Mouse (Mus musculus) cortical plate, adult 2 months (tissue): ENCODE measurements around the gene Adh6a.

Experiments used
- CTCF ChIP-seq: fragments of 200-500 bp; IDR thresholded peaks from 2 replicates; pipeline ENCODE4 v1.5.1; 2011; ENCODE audit warnings: mild to moderate bottlenecking, control low read depth, low read length; ENCODE audit not compliant: insufficient read depth; ENCODE audit errors: extremely low read depth
- POLR2A ChIP-seq: fragments of 200-500 bp; IDR thresholded peaks from 2 replicates; pipeline ENCODE4 v1.6.1; 2011; ENCODE audit warnings: mild to moderate bottlenecking, low read length, control low read depth; ENCODE audit not compliant: insufficient read depth; ENCODE audit errors: extremely low read depth

DNA sequence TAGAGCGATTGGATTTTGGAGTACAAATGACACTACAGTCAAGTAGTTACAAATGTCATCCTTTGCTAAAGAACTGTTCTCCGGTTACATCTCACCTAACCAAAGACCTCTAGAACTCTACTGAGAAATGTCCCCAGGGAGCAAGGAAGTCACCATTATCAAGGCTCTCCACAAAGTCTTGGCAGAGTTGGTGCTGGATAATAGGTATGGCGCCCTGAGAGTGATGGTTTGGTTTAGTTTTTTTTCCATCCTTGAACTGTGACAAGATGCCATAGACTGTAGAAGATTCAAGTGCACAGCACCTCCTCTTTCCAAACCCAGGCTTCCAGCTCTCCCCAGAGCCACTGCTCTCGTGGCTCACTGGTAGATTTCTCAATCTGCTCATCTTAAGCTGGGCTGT, 25.4 kb upstream of the Adh6a start:
- no peak for TF ChIP-seq CTCF
- no peak for TF ChIP-seq POLR2A
